Mouse (Mus musculus): ENCODE results near the gene Nip7. TPM values are rescaled to one million over a fixed set of nuclear protein-coding genes. Genes with fewer than 3 reads are reported as not detected.

Nip7 gene
- polyA plus RNA-seq, 1 experiment: 26.0 TPM

- H3K4me1 ChIP-seq (ENCODE audit: control insufficient read depth, insufficient read depth, low read length): peaks cover 14% of the 10 kb centered on the region
- 96% methylated on average over 3 of the region's 3 CpGs for WGBS
- no peak overlapping the region for H3K4me3 ChIP-seq (replicated peaks; ENCODE audit: extremely low read depth, low read depth, low read length)
- TF ChIP-seq POLR2A (IDR thresholded peaks at IDR 0.05; ENCODE audit: borderline replicate concordance, extremely low read depth, low read depth, low read length) (no peak), CTCF (IDR thresholded peaks at IDR 0.05; ENCODE audit: insufficient read depth, low read length) (no peak)
- DNase-seq: no peak
Measured at GRCm38 (mm10) chr8:107035641-107036040, 21.0 kb upstream of the Nip7 start.

- peaks cover 14% of the 10 kb centered on the region for H3K4me1 ChIP-seq (ENCODE audit: control insufficient read depth, insufficient read depth, low read length)
- DNase-seq: no peak
- no peak overlapping the region for H3K4me3 ChIP-seq (replicated peaks; ENCODE audit: extremely low read depth, low read depth, low read length)
- WGBS: 50% methylated on average over 8 of the region's 8 CpGs
- TF ChIP-seq POLR2A (IDR thresholded peaks at IDR 0.05; ENCODE audit: borderline replicate concordance, extremely low read depth, low read depth, low read length): no peak
- no peak for TF ChIP-seq CTCF (IDR thresholded peaks at IDR 0.05; ENCODE audit: insufficient read depth, low read length)
Measured at GRCm38 (mm10) chr8:107036626-107037025, 20.1 kb upstream of the Nip7 start.

- Histone ChIP-seq H3K4me3 (replicated peaks; ENCODE audit: extremely low read depth, low read depth, low read length) (no peak overlapping the region), H3K4me1 (ENCODE audit: control insufficient read depth, insufficient read depth, low read length) (peaks cover 4% of the 10 kb centered on the region)
- 67% methylated on average over 7 of the region's 7 CpGs for WGBS
- no peak for DNase-seq
- TF ChIP-seq CTCF (IDR thresholded peaks at IDR 0.05; ENCODE audit: insufficient read depth, low read length) (no peak), POLR2A (IDR thresholded peaks at IDR 0.05; ENCODE audit: borderline replicate concordance, extremely low read depth, low read depth, low read length) (no peak)
Measured at GRCm38 (mm10) chr8:107040632-107041031, 16.0 kb upstream of the Nip7 start.

GRCm38 (mm10) chr8:107045478-107045877, 11.2 kb upstream of the Nip7 start:
- WGBS: 93% methylated on average over 6 of the region's 6 CpGs
- Histone ChIP-seq H3K4me3 (replicated peaks; ENCODE audit: extremely low read depth, low read depth, low read length) (no peak overlapping the region), H3K4me1 (ENCODE audit: control insufficient read depth, insufficient read depth, low read length) (peaks cover 3% of the 10 kb centered on the region; the same call in 1 of the 2 replicates)
- no peak for DNase-seq
- TF ChIP-seq CTCF (IDR thresholded peaks at IDR 0.05; ENCODE audit: insufficient read depth, low read length): no peak
- TF ChIP-seq POLR2A (IDR thresholded peaks at IDR 0.05; ENCODE audit: borderline replicate concordance, extremely low read depth, low read depth, low read length): no peak

DNA sequence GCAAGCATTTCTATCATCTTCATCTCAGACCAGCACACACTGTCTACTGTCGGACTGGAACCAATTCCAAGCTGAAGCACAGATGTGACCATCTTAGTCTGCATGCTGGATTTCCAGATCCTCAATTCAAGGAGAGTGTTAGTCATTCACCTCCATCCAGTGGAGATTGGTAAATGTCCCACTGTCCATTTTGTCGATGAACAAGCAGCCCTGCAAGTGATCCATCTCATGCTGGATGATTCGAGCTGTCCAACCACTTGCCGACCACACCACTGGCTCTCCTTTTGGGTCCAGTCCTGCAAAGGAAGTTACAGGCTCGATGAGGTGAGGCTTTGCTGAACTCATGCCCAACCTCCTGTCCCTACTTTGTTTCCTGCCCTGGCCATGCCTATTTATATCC, 9.7 kb upstream of the Nip7 start:
- H3K4me1 ChIP-seq (ENCODE audit: control insufficient read depth, insufficient read depth, low read length): peaks cover 3% of the 10 kb centered on the region; the same call in 1 of the 2 replicates
- no peak for DNase-seq
- H3K4me3 ChIP-seq (replicated peaks; ENCODE audit: extremely low read depth, low read depth, low read length): no peak overlapping the region
- no peak for TF ChIP-seq POLR2A (IDR thresholded peaks at IDR 0.05; ENCODE audit: borderline replicate concordance, extremely low read depth, low read depth, low read length)
- no peak for TF ChIP-seq CTCF (IDR thresholded peaks at IDR 0.05; ENCODE audit: insufficient read depth, low read length)
- 60% methylated on average over 5 of the region's 5 CpGs for WGBS

DNA sequence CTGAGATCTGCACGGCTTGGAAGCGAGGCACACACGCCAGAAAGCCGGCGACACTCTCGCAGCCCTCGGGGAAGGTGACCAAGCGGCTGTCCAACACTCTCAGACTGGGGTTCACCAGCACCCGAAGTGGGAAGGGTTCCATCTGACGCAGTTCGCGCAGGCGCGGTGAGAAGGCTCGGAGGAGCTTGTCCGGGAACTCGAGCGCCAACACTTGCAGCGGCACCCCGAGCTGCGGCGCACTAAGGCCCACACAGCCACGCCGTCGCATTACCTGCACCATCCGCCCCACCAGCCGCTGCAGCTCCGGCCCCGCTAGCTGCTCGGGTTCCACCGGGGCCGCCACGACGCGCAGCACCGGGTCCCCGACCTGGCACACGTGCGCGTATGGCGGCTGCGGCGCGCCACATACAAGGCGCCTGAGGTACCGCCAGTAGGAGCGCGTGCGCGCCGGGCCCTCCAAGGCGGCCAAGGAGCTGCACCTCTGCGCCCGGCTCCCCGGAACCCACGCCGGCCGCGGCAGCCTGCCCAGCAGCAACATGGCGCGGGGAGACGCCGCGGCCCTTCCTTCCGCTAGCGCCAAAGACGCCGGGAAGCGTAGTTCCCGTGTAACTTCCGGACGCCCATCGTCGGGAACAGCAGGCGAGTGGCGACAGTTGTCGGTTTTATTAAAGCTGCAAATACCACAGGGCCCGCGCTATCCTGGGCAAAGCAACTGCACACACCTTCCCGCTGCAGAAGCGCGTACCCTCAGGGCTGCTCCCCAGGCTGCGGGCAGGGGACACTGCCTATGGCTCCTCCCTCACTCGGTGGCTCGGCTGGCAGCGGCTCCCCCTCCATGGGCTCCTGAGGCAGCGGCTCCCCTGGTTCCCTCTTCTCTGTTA, 8.4 kb upstream of the Nip7 start, which contains the start of gene Pdf:
Gene Pdf (minus strand): TSS at position 554 of the 881 bp plus-strand sequence.
- TF ChIP-seq POLR2A (IDR thresholded peaks at IDR 0.05; ENCODE audit: borderline replicate concordance, extremely low read depth, low read depth, low read length) (peak; percentile 70; the same call in 1 of the 2 replicates), CTCF (IDR thresholded peaks at IDR 0.05; ENCODE audit: insufficient read depth, low read length) (no peak)
- Histone ChIP-seq H3K4me3 (replicated peaks; ENCODE audit: extremely low read depth, low read depth, low read length) (peak within 1 kb of the TSS; percentile 95), H3K4me1 (ENCODE audit: control insufficient read depth, insufficient read depth, low read length) (peaks cover 3% of the 10 kb centered on the region; the same call in 1 of the 2 replicates)
- peak; percentile 79 for DNase-seq
- WGBS: 1% methylated on average over 87 of the region's 87 CpGs

DNA sequence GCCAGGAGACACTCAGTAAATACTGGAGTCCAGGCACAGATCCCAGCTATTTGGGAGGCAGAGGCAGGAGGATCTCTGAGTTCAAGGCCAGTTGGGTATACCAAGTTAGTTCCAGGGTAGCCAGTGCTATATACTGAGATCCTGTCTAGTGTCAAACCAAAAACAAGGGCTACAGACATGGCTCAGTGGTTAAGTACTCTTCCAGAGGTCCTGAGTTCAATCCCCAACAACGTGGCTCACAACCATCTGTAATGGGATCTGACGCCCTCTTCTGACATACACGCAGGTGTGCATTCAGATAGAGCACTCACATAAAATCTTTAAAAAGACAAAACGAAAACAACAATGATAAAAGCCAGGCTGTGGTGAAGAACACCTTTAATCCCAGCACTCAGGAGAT, 7.2 kb upstream of the Nip7 start:
- Histone ChIP-seq H3K4me1 (ENCODE audit: control insufficient read depth, insufficient read depth, low read length) (peaks cover 3% of the 10 kb centered on the region; the same call in 1 of the 2 replicates), H3K4me3 (replicated peaks; ENCODE audit: extremely low read depth, low read depth, low read length) (no peak overlapping the region)
- no peak for DNase-seq
- TF ChIP-seq CTCF (IDR thresholded peaks at IDR 0.05; ENCODE audit: insufficient read depth, low read length): no peak
- no peak for TF ChIP-seq POLR2A (IDR thresholded peaks at IDR 0.05; ENCODE audit: borderline replicate concordance, extremely low read depth, low read depth, low read length)
- 93% methylated on average over 4 of the region's 4 CpGs for WGBS

DNA sequence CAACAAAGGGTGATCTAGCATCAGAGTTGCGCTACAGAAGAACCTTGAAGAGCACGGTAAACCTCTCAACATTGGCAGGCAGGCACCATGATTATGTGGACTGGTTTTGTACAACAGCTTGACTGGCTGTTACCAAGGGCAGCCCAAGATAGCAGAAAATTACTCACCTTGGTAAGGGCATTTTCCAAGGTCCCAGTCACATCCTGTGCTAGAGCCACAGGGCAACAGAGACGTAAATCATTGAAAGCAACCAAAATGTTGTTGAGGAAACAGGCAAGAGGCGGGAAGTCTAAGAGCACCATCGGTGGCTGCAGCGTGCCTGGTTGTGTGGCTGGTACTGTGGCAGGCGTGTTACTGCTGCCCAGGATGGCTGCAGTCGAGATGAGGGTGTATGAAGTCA, 4.6 kb upstream of the Nip7 start:
- DNase-seq: no peak
- WGBS: 95% methylated on average over 8 of the region's 8 CpGs
- Histone ChIP-seq H3K4me3 (replicated peaks; ENCODE audit: extremely low read depth, low read depth, low read length) (no peak overlapping the region), H3K4me1 (ENCODE audit: control insufficient read depth, insufficient read depth, low read length) (peaks cover 4% of the 10 kb centered on the region; the same call in 1 of the 2 replicates)
- TF ChIP-seq CTCF (IDR thresholded peaks at IDR 0.05; ENCODE audit: insufficient read depth, low read length) (no peak), POLR2A (IDR thresholded peaks at IDR 0.05; ENCODE audit: borderline replicate concordance, extremely low read depth, low read depth, low read length) (no peak)

GRCm38 (mm10) chr8:107056973-107057369, 294 bp downstream of the Nip7 start:
- DNase-seq: no peak
- Histone ChIP-seq H3K4me1 (ENCODE audit: control insufficient read depth, insufficient read depth, low read length) (peaks cover 7% of the 10 kb centered on the region), H3K4me3 (replicated peaks; ENCODE audit: extremely low read depth, low read depth, low read length) (peak overlapping the region; percentile 74)
- no peak for TF ChIP-seq POLR2A (IDR thresholded peaks at IDR 0.05; ENCODE audit: borderline replicate concordance, extremely low read depth, low read depth, low read length)
- TF ChIP-seq CTCF (IDR thresholded peaks at IDR 0.05; ENCODE audit: insufficient read depth, low read length): no peak
- under 1% methylated on average over 33 of the region's 33 CpGs for WGBS

DNA sequence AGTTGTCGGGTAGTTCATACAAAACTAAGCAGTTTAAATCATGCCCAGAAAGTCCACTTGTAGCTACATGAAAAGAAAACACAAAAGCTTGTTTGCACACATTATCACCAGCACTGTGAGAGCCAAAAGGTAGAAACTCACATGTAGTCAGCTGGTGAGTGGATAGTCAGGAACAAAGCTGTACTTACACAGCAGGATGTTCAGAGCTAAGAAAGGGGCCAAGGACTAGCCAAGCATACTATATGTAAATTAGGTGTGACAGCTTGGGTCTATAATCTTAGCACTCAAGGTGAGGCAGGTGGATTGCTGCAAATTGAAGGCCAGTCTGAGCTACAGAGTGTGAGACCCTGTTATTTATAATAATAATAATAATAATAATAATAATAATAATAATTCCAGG, 5.9 kb downstream of the Nip7 start:
- TF ChIP-seq CTCF (IDR thresholded peaks at IDR 0.05; ENCODE audit: insufficient read depth, low read length): no peak
- WGBS: 72% methylated on average over 1 of the region's 1 CpGs
- Histone ChIP-seq H3K4me3 (replicated peaks; ENCODE audit: extremely low read depth, low read depth, low read length) (no peak overlapping the region), H3K4me1 (ENCODE audit: control insufficient read depth, insufficient read depth, low read length) (no peaks in the 10 kb centered on the region; the same call in 1 of the 2 replicates)
- DNase-seq: no peak
